Mouse (Mus musculus): ENCODE measurements around the gene Rin2. TPM values are rescaled to one million over a fixed set of nuclear protein-coding genes. Genes with fewer than 3 reads are reported as not detected.
A peak's percentile ranks its signal among the peaks of the same experiment; 100 is the strongest.
"Not testable (repeated sequence)": the region's sequence is repeated elsewhere in the genome, so short reads cannot be mapped to it uniquely, and the experiment has no call there.

Gene Rin2
- total RNA-seq, 4 experiments from 2014 or later = 28.4 to 45.9 (median 35.7) TPM

GRCm38 (mm10) chr2:145884913-145885785, 210.1 kb downstream of the Rin2 start:
- DNase-seq (ENCODE audit: low spot score in 2 of 2) = no peak

- DNase-seq (ENCODE audit: low spot score in 2 of 2) = no peak
Observed at GRCm38 (mm10) chr2:145887937-145888765, 213.1 kb downstream of the Rin2 start.

- DNase-seq (ENCODE audit: low spot score in 2 of 2) = peak in 1 of 2 experiments; percentile 46
Observed at GRCm38 (mm10) chr2:145888766-145889480, 213.9 kb downstream of the Rin2 start.

- DNase-seq (ENCODE audit: low spot score in 2 of 2) = no peak
Observed at GRCm38 (mm10) chr2:145890571-145890970, 215.6 kb downstream of the Rin2 start.

- DNase-seq (ENCODE audit: low spot score in 2 of 2) = no peak
Observed at GRCm38 (mm10) chr2:145893756-145894155, 218.7 kb downstream of the Rin2 start.

DNA sequence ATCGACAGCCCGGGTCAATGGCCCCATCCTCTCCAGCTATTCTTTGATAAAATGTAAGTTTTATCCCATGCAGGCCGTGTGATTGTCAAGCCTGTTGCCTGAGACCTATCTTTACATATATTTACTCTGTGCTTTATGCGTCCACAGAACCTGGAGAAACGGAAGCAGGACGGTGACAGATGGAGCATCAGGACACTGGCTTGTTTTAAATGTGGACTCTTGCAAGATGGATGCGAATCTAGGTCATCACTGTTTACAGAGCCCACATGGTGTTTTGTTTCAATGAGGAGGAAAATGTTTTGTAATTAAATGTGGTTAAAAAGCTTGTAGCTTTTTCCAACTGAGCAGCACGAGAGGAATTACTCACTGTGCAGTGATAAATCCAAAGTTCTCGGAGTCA, 223.1 kb downstream of the Rin2 start:
- DNase-seq (ENCODE audit: low spot score in 2 of 2) = no peak

DNA sequence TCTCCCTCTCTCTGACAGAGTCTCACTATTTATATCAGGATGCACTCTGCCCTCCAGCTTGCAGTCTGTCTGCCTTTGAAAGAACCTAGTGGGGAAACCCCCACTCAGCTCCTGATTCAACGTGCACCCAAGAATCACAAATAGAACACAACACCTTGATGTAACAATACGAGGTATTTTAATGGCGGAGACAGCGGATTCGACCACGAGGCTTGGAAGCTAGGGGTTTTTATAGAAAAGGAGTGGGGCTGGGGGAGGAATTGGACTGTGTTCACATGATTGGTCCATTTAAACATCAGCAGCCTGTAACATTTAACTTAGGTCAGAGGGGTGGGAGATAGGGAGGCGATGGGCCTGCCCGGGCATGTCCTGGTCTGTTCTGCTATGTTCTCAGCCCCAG, 225.3 kb downstream of the Rin2 start:
- not testable (repeated sequence) for DNase-seq (ENCODE audit: low spot score in 2 of 2)

- no peak for DNase-seq (ENCODE audit: low spot score in 2 of 2)
Observed at GRCm38 (mm10) chr2:145901861-145902260, 226.8 kb downstream of the Rin2 start, which contains the start of gene Naa20. Naa20 (plus strand) TSS chr2:145902099.

DNA sequence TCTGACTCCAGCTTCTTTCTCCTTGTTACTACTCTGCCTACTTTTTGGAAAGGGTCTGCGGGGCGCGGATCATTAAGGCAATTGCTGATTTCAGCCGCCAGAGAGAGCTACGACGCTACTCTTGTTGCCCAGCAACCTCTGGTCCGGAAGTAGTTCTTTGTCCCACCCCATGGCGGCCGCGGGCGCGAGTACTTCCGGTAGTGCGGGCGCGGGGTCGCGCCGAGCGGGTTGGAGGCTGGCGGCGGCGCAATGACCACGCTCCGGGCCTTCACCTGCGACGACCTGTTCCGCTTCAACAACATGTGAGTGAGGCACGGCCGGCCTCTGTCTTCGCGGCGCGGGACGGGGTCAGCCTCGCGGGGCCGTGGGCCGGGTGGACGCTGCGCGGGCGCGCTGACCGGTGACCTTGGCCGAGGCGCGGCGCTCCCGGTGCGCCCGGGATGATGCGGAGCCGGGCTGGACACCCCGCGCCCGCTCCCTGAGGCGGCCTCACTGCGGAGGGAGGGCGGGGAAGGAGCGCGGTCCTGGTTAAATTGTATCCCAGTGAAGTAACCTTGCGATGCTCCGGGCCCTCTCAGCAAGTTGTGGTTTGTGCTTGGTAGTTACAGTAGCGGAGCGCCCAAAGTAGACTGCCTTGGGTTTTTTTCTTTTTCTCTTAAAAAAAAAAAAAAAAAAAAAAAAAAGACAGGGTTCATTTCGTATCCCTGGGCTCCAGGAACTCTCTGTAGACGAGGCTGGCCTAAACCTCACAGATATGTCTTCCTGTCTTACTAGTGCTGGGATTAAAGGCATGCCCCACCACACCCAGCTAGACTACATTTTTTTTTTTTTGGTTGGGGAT, 228.3 kb downstream of the Rin2 start:
- peak; percentile 86 to 90 for DNase-seq (ENCODE audit: low spot score in 2 of 2)

DNA sequence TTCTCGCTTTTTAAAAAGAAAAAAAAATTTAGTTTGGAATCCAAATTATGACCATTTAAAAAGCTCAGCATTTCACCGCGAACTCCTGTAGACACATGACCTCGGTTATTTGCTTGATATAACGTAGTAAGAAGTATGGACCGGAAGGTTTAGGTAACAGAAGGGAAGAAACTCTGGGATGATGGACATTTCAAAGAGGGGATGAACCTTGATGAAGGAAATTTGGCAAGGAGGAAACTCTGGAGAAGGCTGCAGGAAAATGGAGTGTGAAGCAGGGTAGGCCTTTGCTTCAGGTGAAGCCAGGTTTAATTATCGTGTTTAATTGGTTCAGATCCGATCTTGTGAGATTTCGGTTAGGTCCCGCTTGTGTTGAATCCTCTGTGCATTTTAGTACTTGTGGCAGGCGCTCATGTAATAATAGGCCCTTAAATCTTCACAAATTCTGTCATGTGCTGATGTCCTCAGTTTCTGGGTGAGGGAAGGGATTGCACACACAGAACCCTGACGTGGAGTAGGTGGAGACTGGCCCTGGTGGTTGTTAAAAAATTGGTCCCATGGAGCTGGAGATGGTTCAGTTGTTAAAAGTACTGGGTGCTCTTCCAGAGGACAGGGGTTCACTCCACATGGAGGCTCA, 229.1 kb downstream of the Rin2 start:
- no peak for DNase-seq (ENCODE audit: low spot score in 2 of 2)

GRCm38 (mm10) chr2:145905156-145905555, 230.1 kb downstream of the Rin2 start:
- no peak for DNase-seq (ENCODE audit: low spot score in 2 of 2)

- DNase-seq (ENCODE audit: low spot score in 2 of 2) = not testable (repeated sequence)
Observed at GRCm38 (mm10) chr2:145905884-145906283, 230.9 kb downstream of the Rin2 start.

DNA sequence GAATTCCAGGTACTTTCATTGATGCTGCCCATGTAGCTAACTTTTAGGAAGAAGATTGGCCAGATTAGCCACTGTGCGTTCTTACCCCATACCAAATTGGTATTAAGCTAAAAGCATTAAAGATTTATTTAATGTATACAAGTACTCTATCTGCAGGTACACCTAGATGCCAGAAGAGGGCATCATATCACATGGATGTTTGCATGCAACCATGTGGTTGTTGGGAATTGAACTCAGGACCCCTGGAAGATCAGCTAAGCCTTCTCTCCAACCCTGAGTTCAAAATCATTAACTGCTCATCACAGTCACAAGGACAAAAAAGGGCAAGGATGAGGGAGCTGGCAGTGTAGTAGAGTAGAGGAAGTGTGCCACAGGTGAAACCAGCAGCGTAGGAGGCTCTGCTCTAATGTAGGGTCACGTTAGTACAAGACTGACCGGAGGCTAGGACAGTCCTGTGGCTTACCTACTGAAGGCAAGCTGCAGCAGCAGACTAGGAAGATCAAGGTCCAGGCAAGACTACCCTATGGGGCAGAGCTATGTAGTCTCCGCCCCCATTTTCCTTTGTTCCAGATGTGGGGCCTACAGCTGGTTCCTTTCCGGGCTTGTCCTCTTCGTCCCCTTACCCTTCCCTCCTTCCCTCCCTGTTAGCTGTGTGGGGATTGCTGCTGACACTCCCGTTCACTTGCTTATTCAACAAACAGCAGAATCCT, 246.1 kb downstream of the Rin2 start:
- DNase-seq (ENCODE audit: low spot score in 2 of 2) = no peak

DNA sequence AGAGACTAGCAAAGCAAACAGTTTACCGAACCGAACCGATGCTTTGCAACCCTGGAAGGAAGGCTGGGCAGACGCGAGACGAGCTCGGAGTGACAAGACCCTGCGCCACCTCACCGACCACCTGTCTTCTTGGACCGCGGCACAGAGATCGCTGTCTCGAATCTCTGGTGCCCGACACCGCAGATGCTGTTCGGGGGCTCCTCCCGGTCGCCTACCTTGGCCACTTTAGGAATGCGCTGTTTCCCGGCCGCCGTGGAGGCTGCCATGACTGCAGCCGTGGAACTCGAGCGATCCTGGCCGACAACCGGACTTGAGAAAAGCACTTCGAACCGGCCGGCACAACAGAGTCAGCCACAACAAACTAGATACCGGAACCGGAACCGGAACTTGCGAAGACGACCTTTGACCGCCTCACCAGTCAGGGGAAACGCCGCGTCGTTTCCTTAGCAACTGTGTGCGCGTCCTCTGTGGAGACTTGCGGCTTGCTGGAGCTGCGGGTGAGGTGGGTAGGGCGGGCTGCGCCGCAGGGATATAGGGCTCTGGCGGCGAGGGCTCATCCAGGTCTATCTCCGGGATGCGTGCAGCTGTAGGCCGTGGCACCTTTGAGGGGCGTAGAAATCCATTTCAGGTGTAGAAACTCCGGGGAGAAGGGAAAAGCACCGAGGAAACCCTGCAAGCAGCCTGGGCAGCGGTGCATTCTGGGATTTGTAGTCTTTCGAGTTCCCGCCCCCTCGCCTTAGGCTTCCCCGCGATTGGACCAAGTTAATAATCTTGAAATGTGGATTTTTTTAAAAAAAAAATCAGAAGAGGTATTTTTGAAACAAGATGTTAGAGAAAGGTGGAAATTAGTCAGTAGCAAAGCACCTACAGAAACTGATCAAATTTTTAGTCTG, 259.6 kb downstream of the Rin2 start, which contains the start of the genes Cfap61 and Crnkl1:
Gene Cfap61 (plus strand): TSS at position 446 of the 893 bp plus-strand sequence.
Gene Crnkl1 (minus strand): TSS at position 676 of the 893 bp plus-strand sequence.
- peak; percentile 93 for DNase-seq (ENCODE audit: low spot score in 2 of 2)

DNA sequence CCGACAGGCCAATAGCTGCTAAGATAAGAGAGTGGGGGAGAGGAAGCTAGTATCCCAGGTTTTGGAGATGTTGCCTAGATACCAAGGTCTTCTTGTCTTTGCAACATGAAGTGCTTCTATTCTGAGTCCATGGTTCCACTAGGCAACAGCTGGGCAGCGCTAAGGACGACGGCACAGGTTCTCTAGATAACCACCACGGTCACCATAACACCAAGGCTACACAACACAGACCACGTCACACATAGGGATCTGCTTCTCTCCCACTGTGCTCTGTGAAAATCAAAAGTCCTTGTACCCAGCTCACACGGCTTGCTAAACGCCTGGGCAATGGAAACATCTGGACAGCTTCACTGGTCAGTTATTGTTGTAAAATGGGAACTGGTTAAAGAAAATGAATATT, 262.0 kb downstream of the Rin2 start:
- DNase-seq (ENCODE audit: low spot score in 2 of 2) = no peak

Measured in layer of hippocampus, adult 8-10 months (tissue).